Mouse (Mus musculus) testis, postnatal 10 days (tissue): Measurements from ENCODE around the gene Arhgef2.
A peak's percentile ranks its signal among the peaks of the same experiment; 100 is the strongest.

Experiments used
- DNase-seq: peaks from one replicate; pipeline ENCODE4 v3.0.0; 2021; ENCODE audit warnings: low spot score

The Arhgef2 gene

GRCm38 (mm10) chr3:88684236-88684979 lies 78.6 kb downstream of the Arhgef2 start:
- DNase-seq: no peak

GRCm38 (mm10) chr3:88684980-88685941 lies 79.5 kb downstream of the Arhgef2 start, which contains the start of gene Khdc4:
Khdc4 (plus strand) TSS chr3:88685803.
- DNase-seq: peak; percentile 94

GRCm38 (mm10) chr3:88685958-88686451 lies 80.2 kb downstream of the Arhgef2 start:
- peak; percentile 64 for DNase-seq

GRCm38 (mm10) chr3:88686734-88687611 lies 81.2 kb downstream of the Arhgef2 start:
- DNase-seq: no peak

- no peak for DNase-seq
These were observed 83.3 kb downstream of the Arhgef2 start for GRCm38 (mm10) chr3:88689079-88689478.

- DNase-seq: no peak
These were observed 89.8 kb downstream of the Arhgef2 start for GRCm38 (mm10) chr3:88695545-88695944.
